Mouse (Mus musculus): ENCODE data around the gene Xpnpep1. TPM values are rescaled to one million over a fixed set of nuclear protein-coding genes. Genes with fewer than 3 reads are reported as not detected.

The Xpnpep1 gene
- total RNA-seq, 1 experiment = 190 TPM

DNA sequence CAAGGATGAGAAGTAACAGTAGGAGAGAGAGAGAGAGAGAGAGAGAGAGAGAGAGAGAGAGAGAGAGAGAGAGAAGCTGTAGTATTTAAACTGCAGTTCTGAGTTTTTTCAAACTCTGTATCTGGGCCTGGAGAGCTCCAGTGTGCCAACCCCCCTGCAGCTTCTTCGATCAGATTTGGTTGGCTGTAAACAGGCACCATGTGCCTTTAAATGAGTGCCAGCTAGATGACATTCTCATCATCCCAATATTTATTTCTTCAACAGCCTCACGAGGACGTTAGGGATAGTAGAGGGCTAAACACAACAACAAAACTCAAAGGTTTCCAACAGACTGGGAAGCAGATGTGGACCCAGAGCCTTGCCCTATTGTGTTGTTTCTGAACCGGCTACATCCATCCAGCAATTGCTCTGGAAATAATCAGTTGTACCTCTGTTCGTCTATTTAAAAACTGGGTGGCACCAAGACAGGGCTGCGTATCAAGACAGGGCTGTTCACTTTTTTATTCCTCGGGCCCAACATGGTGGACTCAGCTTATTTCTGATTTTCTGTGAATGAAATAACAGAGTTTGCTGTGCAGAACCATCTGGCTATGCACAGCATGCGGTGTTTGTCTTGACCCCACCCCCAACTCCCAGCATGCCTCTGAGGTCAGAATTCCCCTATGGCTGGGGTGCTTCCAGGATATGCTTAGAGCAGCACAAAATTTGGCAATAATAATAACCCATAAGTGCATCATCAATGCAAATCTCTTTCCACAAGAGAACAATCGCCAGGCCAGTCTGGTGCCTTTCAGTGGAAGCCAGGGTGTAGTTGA is 38.5 kb upstream of the Xpnpep1 start:
- TF ChIP-seq ZC3H11A (IDR thresholded peaks at IDR 0.05; ENCODE audit: borderline replicate concordance, low read depth, low read length) (no peak), ZNF384 (IDR thresholded peaks at IDR 0.05; ENCODE audit: low read depth, low read length) (no peak)
- H3K27ac ChIP-seq (ENCODE audit: insufficient read depth, low read depth, low read length, poor library complexity, severe bottlenecking) = no peak overlapping the region
- peaks cover 5 to 7% of the 10 kb centered on the region in 2 experiments; a peak in 3 of 4 replicates for H3K4me1 ChIP-seq (ENCODE audit: control insufficient read depth in 2 of 2, insufficient read depth in 2 of 2, low read length in 2 of 2, poor library complexity in 1 of 2)
- H3K36me3 ChIP-seq (ENCODE audit: control insufficient read depth, insufficient read depth, low read length, poor library complexity, severe bottlenecking) = no peaks in the 10 kb centered on the region
- no peak overlapping the region for H3K9ac ChIP-seq (ENCODE audit: insufficient read depth, low read depth, low read length, poor library complexity, severe bottlenecking)
- DNase-seq (ENCODE audit: low read depth, low spot score) = no peak
- in situ Hi-C loops (cut with MboI; ENCODE audit: low sequenced_read_pairs in 2 of 2, unreplicated experiment in 2 of 2) = no loop called here
- H3K4me3 ChIP-seq (ENCODE audit: insufficient read depth in 1 of 2, low read depth in 1 of 2, low read length in 2 of 2, poor library complexity in 1 of 2, severe bottlenecking in 1 of 2) = no peak overlapping the region
- no peaks in the 10 kb centered on the region for H3K9me3 ChIP-seq (ENCODE audit: control insufficient read depth, insufficient read depth, low read depth, low read length)

DNA sequence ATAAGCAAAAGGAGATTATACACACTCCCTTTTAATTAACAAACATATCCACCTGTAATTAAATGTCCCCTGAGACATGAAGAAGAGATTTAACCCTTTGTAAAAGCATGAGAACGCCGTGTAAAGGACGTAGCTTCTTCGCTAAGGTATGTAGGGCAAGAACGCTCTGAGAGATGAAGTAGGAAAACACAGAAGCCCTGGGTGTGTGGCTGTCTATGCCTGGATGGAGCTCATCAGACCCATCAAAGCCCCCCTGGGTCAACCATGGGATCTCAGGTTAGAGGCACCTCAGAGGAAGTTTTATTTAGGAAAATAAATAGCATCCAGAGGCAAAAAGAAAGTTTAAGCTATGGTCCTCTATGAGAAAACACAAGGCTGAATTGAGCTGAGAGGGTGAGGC is 37.3 kb upstream of the Xpnpep1 start:
- H3K9me3 ChIP-seq (ENCODE audit: control insufficient read depth, insufficient read depth, low read depth, low read length) = no peaks in the 10 kb centered on the region
- no peak overlapping the region for H3K27ac ChIP-seq (ENCODE audit: insufficient read depth, low read depth, low read length, poor library complexity, severe bottlenecking)
- no peak overlapping the region for H3K9ac ChIP-seq (ENCODE audit: insufficient read depth, low read depth, low read length, poor library complexity, severe bottlenecking)
- no peak overlapping the region for H3K4me3 ChIP-seq (ENCODE audit: insufficient read depth in 1 of 2, low read depth in 1 of 2, low read length in 2 of 2, poor library complexity in 1 of 2, severe bottlenecking in 1 of 2)
- TF ChIP-seq ZC3H11A (IDR thresholded peaks at IDR 0.05; ENCODE audit: borderline replicate concordance, low read depth, low read length) = no peak
- no peak for TF ChIP-seq MAFK (IDR thresholded peaks at IDR 0.05; ENCODE audit: insufficient read depth, low read depth, low read length)
- H3K4me1 ChIP-seq (ENCODE audit: control insufficient read depth in 2 of 2, insufficient read depth in 2 of 2, low read length in 2 of 2, poor library complexity in 1 of 2) = peaks cover 5 to 7% of the 10 kb centered on the region in 2 experiments; a peak in 3 of 4 replicates
- no peaks in the 10 kb centered on the region for H3K36me3 ChIP-seq (ENCODE audit: control insufficient read depth, insufficient read depth, low read length, poor library complexity, severe bottlenecking)
- no peak for DNase-seq (ENCODE audit: low read depth, low spot score)
- in situ Hi-C loops (cut with MboI; ENCODE audit: low sequenced_read_pairs in 2 of 2, unreplicated experiment in 2 of 2) = no loop called here

DNA sequence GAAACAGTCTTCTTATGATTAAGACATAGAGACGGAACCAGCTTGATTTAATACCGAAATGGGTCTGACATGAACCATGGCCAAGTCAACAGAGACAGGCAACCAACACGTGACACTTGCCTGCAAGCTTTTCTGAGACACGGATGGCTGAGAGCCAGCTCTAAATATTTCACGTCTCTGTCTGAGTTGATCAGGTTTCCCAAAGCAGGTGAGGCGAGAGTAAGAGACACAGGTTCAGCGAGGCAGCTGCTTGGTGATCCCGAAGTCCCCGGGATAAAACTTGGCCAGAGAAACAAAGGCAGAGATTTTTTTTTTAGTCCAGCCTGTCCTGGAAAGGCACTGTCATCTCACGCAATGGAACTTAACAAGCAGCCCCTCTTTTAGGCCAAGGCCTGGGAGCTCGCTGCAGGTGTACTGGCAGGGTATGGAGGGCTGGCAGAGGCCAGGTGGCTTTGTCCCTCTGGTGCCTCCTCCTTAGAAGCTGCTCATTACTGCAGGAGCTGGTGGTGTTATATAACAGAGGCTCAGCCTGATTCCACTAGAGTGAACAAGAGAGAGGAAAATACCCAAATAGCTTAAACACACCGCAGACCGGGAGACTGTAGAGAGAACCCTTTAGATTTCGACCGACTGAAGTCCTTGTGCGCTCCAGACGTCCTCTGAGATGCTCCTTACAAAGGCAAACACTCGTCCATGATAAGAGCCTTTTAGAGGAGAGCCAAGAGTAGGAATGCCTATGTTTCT is 36.4 kb upstream of the Xpnpep1 start:
- H3K27ac ChIP-seq (ENCODE audit: insufficient read depth, low read depth, low read length, poor library complexity, severe bottlenecking) = no peak overlapping the region
- in situ Hi-C loops (cut with MboI; ENCODE audit: low sequenced_read_pairs in 2 of 2, unreplicated experiment in 2 of 2) = no loop called here
- no peak overlapping the region for H3K9ac ChIP-seq (ENCODE audit: insufficient read depth, low read depth, low read length, poor library complexity, severe bottlenecking)
- no peak for DNase-seq (ENCODE audit: low read depth, low spot score)
- no peaks in the 10 kb centered on the region for H3K36me3 ChIP-seq (ENCODE audit: control insufficient read depth, insufficient read depth, low read length, poor library complexity, severe bottlenecking)
- H3K4me1 ChIP-seq (ENCODE audit: control insufficient read depth in 2 of 2, insufficient read depth in 2 of 2, low read length in 2 of 2, poor library complexity in 1 of 2) = peaks cover 5 to 7% of the 10 kb centered on the region in 2 experiments; a peak in 3 of 4 replicates
- no peaks in the 10 kb centered on the region for H3K9me3 ChIP-seq (ENCODE audit: control insufficient read depth, insufficient read depth, low read depth, low read length)
- no peak overlapping the region for H3K4me3 ChIP-seq (ENCODE audit: insufficient read depth in 1 of 2, low read depth in 1 of 2, low read length in 2 of 2, poor library complexity in 1 of 2, severe bottlenecking in 1 of 2)
- TF ChIP-seq HCFC1 (IDR thresholded peaks at IDR 0.05; ENCODE audit: borderline replicate concordance, insufficient read depth, low read length) (no peak), ZNF384 (IDR thresholded peaks at IDR 0.05; ENCODE audit: low read depth, low read length) (no peak), MAFK (IDR thresholded peaks at IDR 0.05; ENCODE audit: insufficient read depth, low read depth, low read length) (no peak), CHD2 (IDR thresholded peaks at IDR 0.05; ENCODE audit: low read depth, low read length) (no peak), ZC3H11A (IDR thresholded peaks at IDR 0.05; ENCODE audit: borderline replicate concordance, low read depth, low read length) (no peak)

DNA sequence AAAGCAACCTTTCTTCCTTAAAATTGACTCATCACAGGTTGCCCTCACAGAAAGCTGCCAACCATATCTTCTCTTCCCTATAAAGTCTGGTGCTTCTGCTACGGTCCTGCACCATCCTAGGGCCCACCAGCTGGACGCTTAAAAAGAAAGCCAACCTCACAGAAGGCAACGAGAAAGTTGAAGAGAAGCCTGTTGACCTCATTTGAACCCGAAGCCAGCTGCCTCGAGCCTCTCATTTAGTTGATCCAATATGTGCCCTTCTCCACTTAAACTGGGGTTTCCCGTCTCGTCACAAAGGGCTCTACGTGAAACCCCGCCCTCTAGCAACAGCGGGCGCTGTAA is 35.9 kb upstream of the Xpnpep1 start:
- DNase-seq (ENCODE audit: low read depth, low spot score) = no peak
- in situ Hi-C loops (cut with MboI; ENCODE audit: low sequenced_read_pairs in 2 of 2, unreplicated experiment in 2 of 2) = no loop called here
- H3K4me3 ChIP-seq (ENCODE audit: insufficient read depth in 1 of 2, low read depth in 1 of 2, low read length in 2 of 2, poor library complexity in 1 of 2, severe bottlenecking in 1 of 2) = no peak overlapping the region
- no peak overlapping the region for H3K27ac ChIP-seq (ENCODE audit: insufficient read depth, low read depth, low read length, poor library complexity, severe bottlenecking)
- TF ChIP-seq CHD2 (IDR thresholded peaks at IDR 0.05; ENCODE audit: low read depth, low read length) (no peak), ZNF384 (IDR thresholded peaks at IDR 0.05; ENCODE audit: low read depth, low read length) (no peak), MAFK (IDR thresholded peaks at IDR 0.05; ENCODE audit: insufficient read depth, low read depth, low read length) (no peak), ZC3H11A (IDR thresholded peaks at IDR 0.05; ENCODE audit: borderline replicate concordance, low read depth, low read length) (no peak), HCFC1 (IDR thresholded peaks at IDR 0.05; ENCODE audit: borderline replicate concordance, insufficient read depth, low read length) (no peak)
- no peaks in the 10 kb centered on the region for H3K36me3 ChIP-seq (ENCODE audit: control insufficient read depth, insufficient read depth, low read length, poor library complexity, severe bottlenecking)
- no peaks in the 10 kb centered on the region for H3K9me3 ChIP-seq (ENCODE audit: control insufficient read depth, insufficient read depth, low read depth, low read length)
- no peak overlapping the region for H3K9ac ChIP-seq (ENCODE audit: insufficient read depth, low read depth, low read length, poor library complexity, severe bottlenecking)
- peaks cover 4 to 5% of the 10 kb centered on the region in 2 experiments; a peak in 3 of 4 replicates for H3K4me1 ChIP-seq (ENCODE audit: control insufficient read depth in 2 of 2, insufficient read depth in 2 of 2, low read length in 2 of 2, poor library complexity in 1 of 2)

Data from ES-E14 (cell line).